Mouse (Mus musculus) liver, embryonic 14.5 days (tissue): ENCODE measurements at regions not wholly inside any gene's neighbourhood (a gene's known extent, or its start where the extent isn't known, plus 50 kb on each side); places are given as distances from the start of the nearest gene placed in this dataset.

Experiments
- ATAC-seq: fragments of 200-750 bp; cut with Nextera tagmentation; 2 replicates; pipeline ENCODE4 v1.8.0; 2017; ENCODE audit warnings: moderate number of reproducible peaks, mild to moderate bottlenecking, moderate library complexity; ENCODE audit not compliant: insufficient read depth
- DNase-seq, 3 experiments: peaks; one replicate each; pipeline ENCODE4 v3.0.0-alpha.2; 2012 to 2013; ENCODE audit warnings: low read depth in 3 of 3, low spot score in 3 of 3
- H3K27ac ChIP-seq: fragments of 300-500 bp; sonication (generic); 2 replicates; pipeline ENCODE4 v1.5.1; 2014; ENCODE audit warnings: moderate library complexity, mild to moderate bottlenecking, control low read depth, inconsistent platforms
- H3K27me3 ChIP-seq: fragments of 300-500 bp; sonication (generic); 2 replicates; pipeline ENCODE4 v1.6.1; 2014; ENCODE audit warnings: mild to moderate bottlenecking, low read length, moderate library complexity; ENCODE audit not compliant: control insufficient read depth, insufficient read depth
- H3K36me3 ChIP-seq: fragments of 300-500 bp; sonication (generic); replicated peaks from 2 replicates; pipeline ENCODE4 v1.6.1; 2014; ENCODE audit warnings: low read depth; ENCODE audit not compliant: control insufficient read depth, insufficient read depth
- H3K4me1 ChIP-seq, 2 experiments: fragments of 200-500 bp in 1 of 2; fragments of 300-500 bp in 1 of 2; sonication (generic) in 1 of 2; replicated peaks; 2 replicates each; pipeline ENCODE4 v1.6.1; 2012 to 2014; ENCODE audit warnings: antibody characterized with exemption in 1 of 2, inconsistent platforms in 1 of 2, low read length in 1 of 2; ENCODE audit not compliant: control insufficient read depth in 2 of 2, insufficient read depth in 2 of 2
- H3K4me2 ChIP-seq: fragments of 300-500 bp; sonication (generic); 2 replicates; pipeline ENCODE4 v1.6.1; 2014; ENCODE audit warnings: low read depth, mild to moderate bottlenecking, control low read depth, moderate library complexity
- H3K4me3 ChIP-seq, 2 experiments: fragments of 200-500 bp in 1 of 2; fragments of 300-500 bp in 1 of 2; sonication (generic) in 1 of 2; 2 replicates each; pipeline ENCODE4 v1.5.1; 2012 to 2014; ENCODE audit warnings: low read depth in 2 of 2, low read length in 2 of 2, mild to moderate bottlenecking in 2 of 2, control low read depth in 1 of 2, inconsistent platforms in 1 of 2, moderate library complexity in 1 of 2; ENCODE audit not compliant: insufficient read depth in 1 of 2
- H3K9ac ChIP-seq: fragments of 300-500 bp; sonication (generic); replicated peaks from 2 replicates; pipeline ENCODE4 v1.6.1; 2014; ENCODE audit warnings: mild to moderate bottlenecking, control low read depth, moderate library complexity
- H3K9me3 ChIP-seq: fragments of 300-500 bp; sonication (generic); 2 replicates; pipeline ENCODE4 v1.6.1; 2016; ENCODE audit warnings: low read length, mixed read lengths; ENCODE audit not compliant: control insufficient read depth
- CTCF ChIP-seq: IDR thresholded peaks from 2 replicates; pipeline ENCODE4 v1.5.1; 2016; ENCODE audit warnings: antibody characterized with exemption, low read depth, control low read depth
- EP300 ChIP-seq: IDR thresholded peaks from 2 replicates; pipeline ENCODE4 v1.6.1; 2016; ENCODE audit warnings: antibody characterized with exemption, low read depth
- WGBS: fragments of 180-500 bp; shearing (Covaris S2); extraction: QIAGEN DNeasy Blood & Tissue Kit; methylation state at CpG from one replicate; pipeline ENCODE4 v1.1.7; 2014; ENCODE audit not compliant: insufficient replicate concordance; 5-methylcytosine and 5-hydroxymethylcytosine counted together

DNA sequence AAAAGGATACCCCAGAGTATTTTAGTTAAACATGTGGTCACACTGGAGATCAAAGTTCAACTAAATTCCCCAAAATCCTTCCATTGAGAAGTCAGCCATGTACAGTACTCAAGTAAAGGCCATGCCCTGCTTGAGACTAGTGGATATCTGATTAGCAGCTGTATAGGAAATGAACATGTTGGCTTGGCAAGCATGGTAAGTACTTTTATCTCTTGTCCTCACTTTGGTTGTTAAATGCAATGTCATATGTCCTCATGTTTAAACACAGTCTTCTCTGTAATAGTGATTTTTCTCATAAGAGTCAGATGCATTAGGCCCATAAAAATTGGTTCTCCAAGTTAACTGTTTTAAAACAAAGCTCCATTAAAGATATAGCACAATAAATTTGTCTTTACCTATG, 141.1 kb upstream of the Pdgfd start:
- Histone ChIP-seq H3K4me3 (no peak overlapping the region), H3K4me2 (no peak overlapping the region), H3K9ac (no peak overlapping the region), H3K27ac (no peak overlapping the region), H3K27me3 (no peaks in the 10 kb centered on the region), H3K4me1 (no peaks in the 10 kb centered on the region), H3K9me3 (no peaks in the 10 kb centered on the region), H3K36me3 (no peaks in the 10 kb centered on the region)
- no peak for DNase-seq
- TF ChIP-seq EP300, result no peak
- TF ChIP-seq CTCF, result no peak
- ATAC-seq, result no peak

DNA sequence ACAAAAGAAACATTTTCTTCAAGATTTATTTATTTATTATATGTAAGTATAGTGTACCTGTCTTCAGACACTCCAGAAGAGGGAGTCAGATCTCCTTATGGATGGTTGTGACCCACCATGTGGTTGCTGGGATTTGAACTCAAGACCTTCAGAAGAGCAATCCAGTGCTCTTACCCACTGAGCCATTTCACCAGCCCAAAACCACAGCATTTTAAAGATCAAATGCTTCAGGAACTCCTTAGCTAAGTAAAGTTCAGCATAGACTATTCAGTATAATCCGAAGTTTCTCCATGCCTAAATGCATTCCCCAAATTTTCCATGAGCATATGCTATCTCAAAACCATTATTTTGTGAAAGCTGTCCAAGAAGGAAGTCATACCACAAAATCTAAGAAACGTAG, 102.0 kb upstream of the Pdgfd start:
- Histone ChIP-seq H3K9ac (no peak overlapping the region), H3K9me3 (no peaks in the 10 kb centered on the region)
- ATAC-seq, result no peak

DNA sequence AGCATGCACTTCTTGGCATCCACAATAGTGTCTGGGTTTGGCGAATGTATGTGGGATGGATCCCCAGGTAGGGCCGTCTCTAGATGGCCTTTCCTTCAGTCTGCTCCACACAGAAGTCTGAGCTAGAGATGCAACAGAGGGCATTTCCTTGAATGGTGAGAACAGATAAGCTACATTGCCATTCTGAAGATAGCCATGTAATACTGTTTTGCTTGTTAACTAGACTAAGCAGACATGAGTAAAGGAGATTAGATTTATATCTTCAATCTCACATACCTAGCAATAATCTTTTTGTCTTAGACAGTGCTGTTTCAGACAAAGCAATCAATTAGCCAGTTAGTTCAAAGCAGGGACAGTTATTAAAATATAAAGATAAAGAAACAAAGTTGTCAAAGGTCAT, 100.9 kb upstream of the Pdgfd start:
- ATAC-seq (no peak), DNase-seq (no peak)
- WGBS, result 50% methylated on average over 2 of the region's 2 CpGs
- H3K36me3 ChIP-seq, result no peaks in the 10 kb centered on the region
- H3K4me3 ChIP-seq, result no peak overlapping the region
- no peaks in the 10 kb centered on the region for H3K27me3 ChIP-seq
- no peaks in the 10 kb centered on the region for H3K9me3 ChIP-seq
- no peak for TF ChIP-seq EP300
- TF ChIP-seq CTCF, result no peak
- H3K4me2 ChIP-seq, result no peak overlapping the region
- no peaks in the 10 kb centered on the region for H3K4me1 ChIP-seq
- H3K27ac ChIP-seq, result no peak overlapping the region
- no peak overlapping the region for H3K9ac ChIP-seq

More for the DNA sequence above, 102.0 kb upstream of the Pdgfd start:
- no peak for DNase-seq
- no peak overlapping the region for H3K4me3 ChIP-seq
- H3K4me2 ChIP-seq, result no peak overlapping the region
- H3K36me3 ChIP-seq, result no peaks in the 10 kb centered on the region
- WGBS, result 44% methylated on average over 2 of the region's 2 CpGs
- H3K4me1 ChIP-seq, result no peaks in the 10 kb centered on the region
- no peak for TF ChIP-seq EP300
- no peak for TF ChIP-seq CTCF
- no peaks in the 10 kb centered on the region for H3K27me3 ChIP-seq
- H3K27ac ChIP-seq, result no peak overlapping the region

DNA sequence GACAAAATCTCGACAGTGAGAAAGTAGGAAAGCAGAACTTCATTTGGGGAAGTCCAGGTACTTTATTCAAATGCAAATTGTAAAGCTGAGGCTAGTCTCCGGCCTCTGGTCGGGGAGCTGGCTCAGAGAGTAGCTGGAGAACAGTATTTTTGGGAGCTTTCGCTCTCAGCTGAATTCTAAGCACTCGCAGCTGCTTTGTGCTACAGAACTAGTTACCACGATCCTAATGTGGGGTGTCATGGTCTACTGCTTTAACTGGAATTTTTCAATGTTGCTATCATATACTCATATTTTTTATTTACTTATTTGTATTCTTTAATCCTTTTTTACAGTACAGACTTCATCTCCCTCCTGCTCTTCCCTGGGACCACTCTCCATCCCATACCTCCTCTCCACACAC, 87.1 kb upstream of the Pdgfd start:
- no peaks in the 10 kb centered on the region for H3K4me1 ChIP-seq
- DNase-seq (no peak), ATAC-seq (no peak)
- no peak overlapping the region for H3K4me3 ChIP-seq
- no peaks in the 10 kb centered on the region for H3K27me3 ChIP-seq
- TF ChIP-seq EP300 (no peak), CTCF (no peak)
- 55% methylated on average over 6 of the region's 6 CpGs for WGBS
- H3K36me3 ChIP-seq, result no peaks in the 10 kb centered on the region
- no peaks in the 10 kb centered on the region for H3K9me3 ChIP-seq
- no peak overlapping the region for H3K27ac ChIP-seq
- H3K4me2 ChIP-seq, result no peak overlapping the region
- no peak overlapping the region for H3K9ac ChIP-seq

DNA sequence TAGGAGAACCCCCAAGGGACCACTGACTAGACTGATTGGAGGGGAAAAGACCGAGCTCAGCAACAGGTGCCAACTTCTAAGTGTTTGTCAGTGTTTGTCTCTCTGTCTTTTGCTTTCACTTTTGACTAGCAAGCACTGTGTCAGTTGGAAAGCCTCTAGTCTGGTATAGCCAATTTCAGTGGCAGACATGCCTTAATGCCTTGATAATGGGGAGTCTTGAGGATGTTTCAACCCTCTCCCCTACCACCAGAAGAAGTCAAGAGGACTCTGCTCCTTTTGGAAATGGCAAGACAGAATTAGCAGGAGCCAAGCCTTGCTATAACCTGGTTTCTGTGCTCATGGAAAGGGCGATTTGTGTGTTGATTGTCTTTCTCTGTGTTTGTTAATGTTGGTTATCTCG, 78.5 kb upstream of the Pdgfd start:
- Histone ChIP-seq H3K27ac (no peak overlapping the region), H3K27me3 (no peaks in the 10 kb centered on the region), H3K4me3 (no peak overlapping the region), H3K4me2 (no peak overlapping the region), H3K36me3 (no peaks in the 10 kb centered on the region), H3K4me1 (no peaks in the 10 kb centered on the region), H3K9ac (no peak overlapping the region), H3K9me3 (no peaks in the 10 kb centered on the region)
- TF ChIP-seq CTCF (no peak), EP300 (no peak)
- ATAC-seq, result no peak
- WGBS, result 38% methylated on average over 3 of the region's 3 CpGs
- DNase-seq, result no peak

DNA sequence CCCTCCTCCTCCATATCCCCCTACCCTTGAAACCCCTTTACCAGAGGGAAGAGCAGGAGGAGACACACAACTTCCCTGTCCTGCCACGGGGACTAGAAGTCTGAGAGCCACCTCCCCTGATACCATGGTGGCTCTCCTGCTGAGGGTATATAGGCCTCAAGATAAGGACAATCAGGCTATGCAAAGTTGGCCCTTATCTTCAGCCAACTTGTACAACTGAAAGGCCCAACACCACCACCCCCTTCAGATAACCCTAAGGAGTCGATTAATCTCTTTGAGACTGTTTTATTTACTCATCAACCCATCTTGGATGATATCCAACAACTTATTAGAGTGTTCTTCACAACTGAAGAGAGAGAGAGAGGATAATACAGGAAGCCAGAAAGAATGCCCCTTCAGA, 77.6 kb upstream of the Pdgfd start:
- 15% methylated on average over 2 of the region's 2 CpGs for WGBS
- Histone ChIP-seq H3K4me3 (no peak overlapping the region), H3K9ac (no peak overlapping the region), H3K36me3 (no peaks in the 10 kb centered on the region), H3K9me3 (no peaks in the 10 kb centered on the region), H3K27ac (no peak overlapping the region), H3K4me2 (no peak overlapping the region), H3K27me3 (no peaks in the 10 kb centered on the region), H3K4me1 (no peaks in the 10 kb centered on the region)
- ATAC-seq (peak; percentile 55), DNase-seq (no peak)
- TF ChIP-seq CTCF, result no peak
- no peak; the same call in 1 of the 2 replicates for TF ChIP-seq EP300
